Mouse (Mus musculus) ovary, postnatal 14 days (tissue): Measurements from ENCODE around the gene Dok1.

Experiments
- DNase-seq: peaks from one replicate; pipeline ENCODE4 v3.0.0; 2022; ENCODE audit warnings: low spot score

Gene Dok1

DNA sequence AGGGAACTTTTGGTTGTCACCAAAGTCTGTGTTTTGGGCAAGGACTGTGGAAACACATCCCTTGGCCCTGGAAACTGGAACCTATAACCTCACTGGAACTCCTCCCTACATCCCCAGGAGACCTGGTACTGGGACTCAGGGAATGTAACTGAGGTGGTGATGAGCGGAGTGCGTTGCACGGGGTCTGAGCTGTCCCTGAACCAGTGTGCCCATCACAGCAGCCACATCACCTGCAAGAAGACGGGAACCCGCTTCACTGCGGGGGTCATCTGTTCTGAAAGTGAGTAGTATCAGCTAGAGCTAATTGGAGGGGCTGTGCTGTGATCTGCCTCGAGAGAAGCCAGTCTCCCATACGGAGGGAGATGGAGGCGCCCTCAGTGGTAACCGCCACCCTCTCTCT, 16.1 kb upstream of the Dok1 start:
- no peak for DNase-seq

DNA sequence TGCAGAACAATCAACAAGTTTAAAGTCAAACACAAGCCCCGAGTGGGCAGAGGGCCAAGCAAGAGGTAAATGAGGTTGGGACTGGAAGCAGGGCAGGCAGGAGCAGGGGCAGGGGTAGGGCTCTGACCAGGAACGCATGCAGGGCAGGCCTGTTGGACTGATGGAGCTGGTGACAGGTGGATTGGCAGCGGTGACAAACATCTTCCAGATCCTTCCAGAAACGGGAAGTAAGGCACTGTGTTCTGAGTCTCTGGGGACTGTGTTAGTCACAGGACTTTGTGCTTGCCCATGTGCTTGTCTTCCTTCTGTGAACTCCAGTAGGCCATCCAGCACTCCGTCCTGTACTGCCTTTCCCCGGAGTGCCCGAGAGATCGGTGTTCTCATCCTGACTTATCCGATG, 11.5 kb upstream of the Dok1 start:
- no peak for DNase-seq

DNA sequence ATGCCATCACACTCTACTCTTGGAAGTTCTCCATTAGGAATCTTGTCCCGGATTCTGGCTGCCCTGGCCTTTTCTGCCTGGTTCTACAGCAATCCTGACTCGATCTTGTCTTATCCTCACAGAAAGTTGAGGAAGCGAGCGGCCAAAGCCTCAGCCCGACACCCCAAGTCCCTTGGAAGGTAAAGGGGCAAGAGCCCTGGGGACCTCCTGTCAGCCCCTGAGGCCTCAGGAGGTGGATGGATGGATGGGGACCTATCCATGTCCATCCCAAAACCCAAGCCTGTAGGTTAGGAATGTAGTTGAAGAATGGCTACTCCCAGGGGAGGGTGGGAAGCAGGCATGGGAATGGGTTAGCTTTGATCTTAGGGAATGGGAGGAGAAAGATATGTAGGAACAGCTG, 10.7 kb upstream of the Dok1 start:
- DNase-seq = no peak

DNA sequence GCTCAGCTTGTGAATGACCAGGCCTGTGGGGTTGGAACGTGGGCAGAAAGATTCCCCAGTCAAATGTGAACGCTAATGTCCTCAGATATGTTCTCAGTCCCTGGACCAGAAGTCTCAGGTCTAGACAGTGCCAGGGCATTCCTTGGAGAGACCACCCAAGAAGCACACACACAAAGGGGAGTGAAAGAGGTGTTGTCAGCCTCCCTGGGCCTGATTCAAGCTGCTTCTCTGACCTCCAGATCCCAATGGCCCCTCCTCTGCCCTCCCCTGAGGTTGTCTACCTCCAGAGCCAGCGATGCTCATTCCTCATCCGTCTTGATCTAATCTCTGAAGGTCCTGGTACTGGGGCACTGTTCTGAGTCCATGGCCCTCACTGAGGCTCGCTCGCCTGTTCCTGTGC, 10.3 kb upstream of the Dok1 start:
- no peak for DNase-seq

DNA sequence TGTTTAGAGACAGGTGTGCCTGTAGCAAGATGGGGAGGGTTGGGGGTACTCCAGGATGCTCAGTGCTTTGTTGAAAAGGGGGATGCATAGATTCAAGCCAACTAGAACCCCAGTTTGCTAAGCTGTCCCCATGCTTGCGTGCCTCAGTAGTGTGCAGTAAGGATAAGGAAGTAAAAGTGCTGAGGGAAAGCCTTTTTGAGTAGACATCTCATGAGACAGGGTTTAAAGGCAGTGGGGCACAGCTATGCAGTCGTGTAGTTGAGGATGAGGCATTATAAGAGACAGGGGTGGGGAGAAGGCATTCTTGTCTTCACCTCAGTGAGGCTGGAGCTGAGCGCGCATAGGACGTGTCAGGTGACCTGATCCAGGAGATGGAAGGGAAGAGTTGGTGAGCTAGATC, 7.3 kb upstream of the Dok1 start:
- DNase-seq = no peak

DNA sequence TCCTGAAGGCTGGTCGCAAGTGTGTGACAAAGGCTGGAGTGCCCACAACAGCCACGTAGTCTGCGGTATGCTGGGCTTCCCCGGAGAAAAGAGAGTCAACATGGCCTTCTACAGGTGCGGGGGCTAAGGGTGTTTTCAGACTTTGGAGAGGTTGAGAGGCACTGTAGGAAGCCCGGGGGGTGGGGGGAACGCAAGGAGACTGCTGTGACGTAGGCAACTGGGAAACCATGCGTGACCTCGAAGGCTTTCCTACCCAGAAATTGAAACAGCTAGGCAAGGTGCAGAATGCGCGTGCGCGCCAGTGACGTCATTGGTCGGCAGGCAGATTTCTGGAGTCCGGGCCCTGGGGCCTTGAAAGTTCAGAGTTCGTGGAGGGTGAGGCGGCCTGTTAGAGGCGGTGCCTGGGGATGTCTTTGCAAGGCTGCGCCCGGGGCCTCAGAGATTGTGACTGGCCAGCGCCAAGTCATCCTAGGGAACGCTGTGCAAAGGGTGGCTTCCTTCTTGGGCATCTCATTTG, 5.3 kb upstream of the Dok1 start:
- peak; percentile 90 for DNase-seq

DNA sequence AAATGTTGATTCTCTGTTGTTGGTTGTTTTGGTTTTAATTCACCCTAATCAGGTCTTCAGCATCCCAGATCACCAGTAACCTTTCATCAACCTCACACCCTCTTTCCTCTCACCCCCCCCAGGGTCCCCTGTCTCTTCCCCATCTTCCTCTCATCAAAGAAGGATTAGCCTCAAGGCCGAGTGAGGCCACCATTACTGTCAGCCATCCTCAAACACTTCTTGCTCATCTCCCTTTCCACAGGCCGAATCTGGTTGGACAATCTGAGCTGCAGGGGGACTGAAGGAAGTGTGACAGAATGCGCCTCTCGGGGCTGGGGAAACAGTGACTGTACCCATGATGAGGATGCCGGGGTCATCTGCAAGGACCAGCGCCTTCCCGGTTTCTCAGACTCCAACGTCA, 3.9 kb upstream of the Dok1 start:
- no peak for DNase-seq

DNA sequence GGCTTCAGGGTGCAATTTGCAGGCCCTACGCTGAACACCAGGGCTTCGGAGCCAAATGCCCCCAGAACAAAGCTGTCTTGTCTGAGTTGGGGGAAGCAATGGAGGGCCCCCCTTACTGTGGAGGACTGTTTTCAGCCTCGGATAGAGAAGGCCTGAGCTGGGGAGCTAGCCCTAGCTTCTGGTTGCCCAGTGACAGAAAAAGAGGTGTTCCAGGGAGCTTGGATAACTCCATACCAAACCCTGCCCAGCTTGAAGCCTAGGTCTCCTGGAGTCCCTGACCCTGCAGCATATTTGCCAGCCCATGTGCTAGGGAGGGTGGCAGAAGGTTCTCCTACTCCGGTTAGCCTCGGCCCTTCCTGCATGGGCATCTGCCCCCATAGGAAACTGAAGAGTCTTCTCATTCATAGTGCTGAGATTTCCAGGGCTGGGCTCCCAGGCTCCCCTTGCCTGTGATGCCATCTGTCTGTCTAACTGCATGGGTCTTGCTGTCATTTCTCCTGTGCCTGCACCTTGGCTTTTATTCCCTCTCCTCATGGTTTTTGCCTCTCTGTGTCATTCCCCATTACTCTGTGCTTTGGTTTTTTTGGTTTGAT, 1.3 kb upstream of the Dok1 start:
- no peak for DNase-seq

DNA sequence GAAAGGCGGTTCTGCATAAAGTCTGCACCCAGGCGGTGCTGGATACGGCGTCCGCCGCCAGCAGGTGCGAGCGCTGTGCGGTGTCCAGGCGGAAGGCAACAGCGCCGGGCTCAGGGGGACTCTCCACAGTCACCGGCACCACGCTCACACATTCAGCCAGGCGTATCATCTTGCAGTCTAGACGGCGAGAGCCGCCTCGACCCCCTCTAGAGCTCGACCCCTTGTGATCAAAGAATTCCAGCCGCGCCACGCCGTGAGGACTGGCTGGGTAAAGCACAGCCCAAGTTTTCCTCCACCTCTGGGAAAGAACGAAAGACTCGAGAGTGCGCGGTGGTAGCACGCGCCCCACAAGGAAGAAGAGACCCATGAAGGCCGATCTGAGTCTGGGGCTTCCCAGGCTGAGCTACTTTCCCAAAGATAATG, 491 bp downstream of the Dok1 start:
- peak; percentile 27 for DNase-seq

DNA sequence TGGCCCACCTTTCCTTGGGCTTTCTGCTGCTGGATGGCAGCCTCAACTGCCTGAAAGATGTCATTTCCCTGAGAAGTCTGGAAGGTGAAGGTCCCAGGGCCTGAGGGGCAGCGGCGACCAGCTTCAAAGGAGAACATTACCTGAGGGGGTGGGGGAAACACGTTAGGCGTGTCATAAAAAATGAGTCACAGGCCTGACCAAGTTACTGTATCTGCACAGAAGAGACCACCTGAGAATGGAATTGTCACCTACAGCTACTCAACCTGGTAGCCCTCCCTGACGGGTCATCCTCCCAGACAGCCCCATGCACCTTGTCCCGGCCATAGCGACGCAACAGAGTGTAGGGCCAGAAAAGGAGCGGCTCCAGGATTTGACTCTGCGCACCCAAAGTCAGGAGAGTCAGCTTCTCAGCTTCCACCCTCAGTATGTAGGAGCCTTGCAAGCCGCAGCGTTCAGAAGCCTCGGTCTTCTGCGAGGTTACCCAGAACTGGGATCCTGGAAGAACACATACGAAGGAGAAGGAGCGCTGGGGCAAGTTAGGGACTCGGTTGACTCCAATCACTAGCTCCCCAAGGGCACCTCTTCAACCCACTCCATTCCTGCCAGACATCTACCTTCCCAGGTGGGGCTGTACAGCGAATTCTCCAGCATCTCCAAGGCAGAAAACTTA, 1.2 kb downstream of the Dok1 start:
- DNase-seq = no peak

DNA sequence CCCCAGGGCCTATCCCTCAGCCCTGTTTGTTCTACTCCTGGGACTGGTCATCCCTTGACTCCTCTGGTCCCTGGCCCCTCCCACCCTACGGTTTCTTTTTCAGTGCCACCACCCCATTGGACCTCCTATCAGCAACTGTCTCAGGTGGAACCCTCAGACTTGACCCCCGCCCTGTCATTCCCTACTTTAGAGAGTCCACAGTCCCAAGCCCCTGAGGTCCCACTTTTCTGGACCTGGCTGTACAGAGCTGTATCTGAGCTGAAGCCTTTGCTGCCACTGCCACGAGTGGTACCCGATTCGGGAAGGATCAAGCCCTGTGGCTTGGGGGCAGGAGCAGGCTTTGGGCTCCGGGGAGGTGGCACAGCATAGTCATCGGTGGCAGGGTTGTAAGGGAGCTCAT, 2.2 kb downstream of the Dok1 start:
- no peak for DNase-seq

DNA sequence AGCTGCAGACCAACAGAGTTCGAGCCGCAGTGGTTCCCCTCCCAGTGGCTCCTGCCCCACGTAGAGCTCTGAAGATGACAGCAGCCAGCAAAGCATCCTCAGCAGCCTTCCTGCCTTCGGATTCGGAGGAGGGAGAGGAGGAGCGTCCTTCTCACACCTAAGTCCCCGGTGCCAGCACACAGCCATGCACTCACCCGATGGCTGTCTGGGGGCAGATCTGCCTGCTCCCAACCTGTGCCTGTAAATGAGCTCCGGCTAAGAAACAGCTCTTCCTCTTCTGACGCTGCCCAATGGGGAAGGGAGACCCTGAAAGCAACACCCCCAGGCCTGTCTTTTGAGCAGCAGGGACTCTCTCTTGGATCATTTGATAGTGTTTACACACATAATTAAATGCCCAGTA, 3.5 kb downstream of the Dok1 start:
- no peak for DNase-seq

DNA sequence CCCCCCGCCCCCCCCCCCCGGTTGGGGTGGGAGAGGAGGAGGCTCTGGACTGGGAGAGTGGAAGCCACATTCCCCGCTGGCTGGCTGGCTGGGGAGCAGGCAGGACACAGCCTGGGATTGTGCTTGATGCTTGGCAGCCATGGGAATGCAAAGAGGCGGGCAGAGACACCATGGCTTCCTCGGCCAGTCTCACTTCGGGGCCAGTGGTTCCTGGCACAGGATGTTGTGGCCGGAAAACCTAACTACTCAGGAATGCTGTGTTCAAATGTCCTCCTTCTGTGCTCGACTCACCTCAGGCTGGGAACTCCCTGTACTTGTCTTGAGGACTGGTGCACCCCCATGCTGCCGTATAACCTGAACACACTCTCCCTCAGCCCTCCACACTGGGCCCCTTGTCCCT, 5.6 kb downstream of the Dok1 start:
- no peak for DNase-seq

DNA sequence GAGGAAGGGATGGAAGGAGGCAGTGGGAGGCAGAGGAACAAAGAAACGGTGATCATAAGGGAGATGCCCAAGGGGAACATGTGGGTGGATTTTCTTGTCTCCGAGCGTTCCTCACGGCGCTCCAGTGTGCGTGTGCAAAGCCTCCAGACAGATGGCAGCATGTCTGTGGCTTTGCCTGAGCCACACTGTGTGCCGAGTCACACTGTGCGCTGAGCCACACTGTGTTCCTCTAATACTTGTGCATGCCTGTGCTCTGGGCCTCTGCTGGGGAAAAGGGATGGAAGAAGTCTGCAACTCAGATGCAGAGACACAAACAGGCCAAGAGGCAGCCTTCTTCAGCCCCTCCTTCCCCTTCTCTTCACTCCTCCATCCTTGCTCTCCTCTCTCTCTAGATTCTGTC, 6.0 kb downstream of the Dok1 start:
- no peak for DNase-seq

DNA sequence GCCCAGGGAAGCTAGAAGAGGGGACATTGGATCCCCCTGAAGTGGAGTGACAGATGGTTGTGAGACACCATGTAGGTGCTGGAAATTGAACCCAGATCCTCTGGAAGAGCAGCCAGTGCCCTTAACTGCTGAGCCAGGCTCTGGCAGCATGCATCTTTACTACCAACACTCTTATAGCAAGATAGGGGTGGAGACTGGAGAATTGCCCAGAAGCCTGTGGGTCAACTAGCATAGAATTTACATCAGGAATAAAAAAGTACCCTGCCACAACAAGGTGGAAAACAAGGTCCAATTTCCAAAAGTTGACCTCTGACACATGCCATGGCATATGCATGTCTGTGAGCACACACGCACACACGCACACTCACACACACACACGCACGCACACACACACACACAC, 8.1 kb downstream of the Dok1 start:
- DNase-seq = no peak

DNA sequence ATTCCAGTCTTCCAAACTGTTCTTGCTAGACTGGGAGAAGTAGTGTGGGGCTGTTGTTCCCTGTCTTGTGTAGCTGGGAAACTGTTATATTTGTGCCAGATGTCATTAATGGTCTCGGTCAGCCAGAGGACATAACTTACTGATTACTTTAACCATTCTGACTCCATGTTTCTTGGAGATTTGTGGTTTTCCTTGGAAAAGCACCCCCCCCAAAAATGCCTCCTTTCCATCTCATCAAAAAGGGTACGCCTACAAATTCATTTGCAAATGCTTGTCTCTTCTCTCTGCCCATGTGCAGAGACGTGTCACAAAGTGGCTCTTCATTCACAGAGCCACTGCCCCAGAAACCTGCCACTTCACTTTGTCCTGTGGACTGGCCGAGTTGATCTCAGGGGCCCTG, 8.8 kb downstream of the Dok1 start:
- DNase-seq = no peak

DNA sequence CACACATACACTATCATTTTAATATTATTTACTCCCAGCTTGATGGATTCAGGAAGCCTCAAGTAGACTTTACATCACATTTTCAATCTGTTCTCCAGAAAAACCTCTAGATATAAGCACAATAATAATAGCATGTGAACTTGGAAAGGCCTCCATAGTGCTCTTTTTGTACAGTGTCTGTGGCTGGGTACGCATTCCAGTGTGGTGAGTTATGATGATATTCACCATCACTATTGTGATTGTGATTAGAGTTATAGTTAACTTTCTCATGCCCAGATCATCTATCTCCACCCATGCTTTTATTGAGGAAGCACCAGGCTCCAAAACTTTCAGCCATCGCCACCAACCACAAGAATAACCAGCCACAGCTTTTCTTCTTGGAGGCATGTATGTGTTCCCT, 9.5 kb downstream of the Dok1 start:
- DNase-seq = no peak

DNA sequence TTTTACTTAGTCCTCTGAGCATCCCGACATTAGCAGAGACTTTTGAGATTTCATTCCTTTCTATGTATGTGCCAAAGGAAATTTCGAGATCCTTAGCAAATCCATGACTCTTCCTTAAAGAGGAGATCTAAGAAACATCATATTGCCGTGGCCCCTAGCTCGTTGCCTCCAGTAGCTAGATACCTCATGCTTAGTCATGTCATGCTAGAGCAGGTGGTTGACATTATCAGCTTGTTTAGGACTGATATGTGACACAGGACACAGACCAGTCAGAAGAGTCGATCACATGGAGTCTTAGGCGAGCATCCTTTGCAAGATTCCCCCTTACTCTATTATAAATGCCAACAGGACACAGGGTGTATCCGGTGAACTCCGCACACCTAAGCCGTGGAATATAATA, 10.3 kb downstream of the Dok1 start:
- no peak for DNase-seq

DNA sequence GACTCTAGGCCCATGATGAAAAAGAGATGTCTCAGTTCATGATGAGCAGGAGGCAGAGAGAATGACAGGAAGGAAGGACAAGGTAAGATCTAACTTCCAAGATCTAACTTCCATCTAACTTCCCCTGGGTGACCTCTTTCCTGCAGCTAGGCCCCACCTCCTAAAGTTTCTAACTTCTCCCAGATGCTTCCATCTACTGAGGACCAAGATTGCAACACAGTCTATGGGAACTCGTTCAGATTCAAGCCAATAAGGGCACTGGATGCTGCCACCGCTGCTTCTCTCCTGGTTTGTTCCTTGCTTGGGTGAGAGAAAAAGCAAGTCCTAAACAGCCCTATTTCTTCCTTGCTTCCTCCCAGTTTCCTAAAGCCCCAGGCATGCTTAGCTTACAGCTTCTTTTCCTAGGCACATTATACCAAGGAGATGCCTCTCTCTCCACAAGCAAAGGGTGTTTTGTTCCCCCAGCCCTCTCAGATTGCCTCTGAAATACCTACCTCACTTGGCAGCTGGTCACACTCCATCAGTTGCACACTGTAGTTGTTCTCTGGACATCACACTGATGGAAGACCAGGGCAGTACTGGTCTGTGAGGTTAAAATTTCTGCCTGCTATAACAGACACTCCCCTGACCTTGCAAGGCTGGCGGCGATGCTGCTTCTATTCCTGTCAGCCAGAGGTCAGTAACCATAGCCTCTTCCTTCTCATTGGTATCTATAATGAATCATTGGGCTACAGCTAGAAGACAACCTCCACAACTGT, 12.3 kb downstream of the Dok1 start:
- DNase-seq = no peak

DNA sequence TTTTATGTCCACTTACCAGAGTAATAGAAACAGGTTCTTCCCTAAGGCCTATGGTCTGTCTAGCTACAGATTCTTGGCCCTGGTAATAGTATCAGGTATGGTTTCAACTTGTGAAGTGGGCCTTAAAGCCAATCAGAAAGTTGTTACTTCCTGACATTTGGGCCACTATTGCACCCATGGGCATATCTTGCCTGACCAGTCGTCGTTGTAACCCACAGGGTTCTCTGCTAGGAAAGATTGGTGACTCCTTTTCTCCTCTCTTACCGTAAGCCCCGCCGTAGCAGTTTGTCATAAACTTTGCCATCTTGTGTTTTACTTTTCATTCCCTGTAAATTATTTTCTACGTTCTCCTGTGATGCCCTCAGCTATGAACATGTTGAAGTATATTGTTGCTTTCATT, 13.2 kb downstream of the Dok1 start:
- no peak for DNase-seq

DNA sequence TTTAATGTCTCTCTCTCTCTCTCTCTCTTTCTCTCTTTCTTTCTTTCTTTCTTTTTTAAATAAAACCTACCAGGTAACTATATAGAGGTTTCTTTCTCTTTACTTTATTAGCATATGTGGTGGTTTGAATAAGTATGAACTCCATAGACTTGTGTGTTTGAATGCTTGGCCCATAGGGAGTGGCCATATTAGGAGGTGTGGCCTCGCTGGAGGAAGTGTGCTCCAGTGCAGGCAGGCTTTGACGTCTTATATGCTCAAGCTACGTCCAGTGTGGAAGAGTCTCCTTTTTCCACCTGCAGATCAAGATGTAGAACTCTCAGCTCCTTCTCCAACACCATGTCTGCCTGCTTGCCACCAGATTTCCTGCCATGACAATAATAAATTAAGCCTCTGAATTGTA, 14.2 kb downstream of the Dok1 start:
- no peak for DNase-seq

DNA sequence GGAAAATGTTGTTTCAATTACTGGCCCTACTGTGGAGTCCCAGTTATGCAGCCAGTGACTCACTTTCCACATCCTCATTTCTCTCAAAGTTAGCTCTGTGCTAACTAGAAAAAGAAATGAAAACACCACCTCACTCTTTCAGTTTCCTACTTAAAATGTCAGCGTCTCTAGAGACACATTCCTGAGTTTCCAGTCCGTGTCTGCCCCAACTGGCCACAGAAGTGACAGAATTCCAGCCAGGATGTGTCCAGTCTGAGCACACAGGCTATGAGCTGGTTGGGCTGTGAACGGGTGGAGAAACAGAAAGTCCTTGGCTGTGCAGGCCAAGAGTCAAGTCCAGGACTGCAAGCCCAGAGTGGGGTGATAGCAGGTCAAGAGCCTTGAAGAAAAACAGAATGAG, 16.1 kb downstream of the Dok1 start:
- no peak for DNase-seq

DNA sequence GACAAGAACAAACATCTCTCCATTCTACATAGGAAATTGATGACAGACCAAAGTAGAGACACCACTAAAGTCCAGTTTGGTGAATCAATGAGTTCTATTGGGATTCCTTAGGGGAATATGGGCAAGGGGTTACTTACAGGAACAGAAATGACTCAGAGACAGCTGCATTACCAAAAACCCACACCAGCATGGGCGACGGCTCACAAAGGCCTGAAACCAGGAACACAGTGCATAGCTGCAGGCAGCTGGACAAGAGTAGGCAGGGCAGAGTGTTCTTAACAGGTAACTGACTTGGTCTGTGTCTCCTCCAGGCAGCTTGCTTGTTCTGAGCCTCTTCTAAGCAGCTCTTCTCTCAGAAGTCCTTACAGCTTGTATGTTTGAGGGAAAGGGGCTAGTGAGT, 17.5 kb downstream of the Dok1 start:
- DNase-seq = no peak
